Mouse (Mus musculus) lung, postnatal 4 days (tissue): ENCODE results near the gene AU040320.

Experiments used
- DNase-seq, 2 experiments: peaks; one replicate each; pipeline ENCODE4 v3.0.0; 2021

The AU040320 gene

DNA sequence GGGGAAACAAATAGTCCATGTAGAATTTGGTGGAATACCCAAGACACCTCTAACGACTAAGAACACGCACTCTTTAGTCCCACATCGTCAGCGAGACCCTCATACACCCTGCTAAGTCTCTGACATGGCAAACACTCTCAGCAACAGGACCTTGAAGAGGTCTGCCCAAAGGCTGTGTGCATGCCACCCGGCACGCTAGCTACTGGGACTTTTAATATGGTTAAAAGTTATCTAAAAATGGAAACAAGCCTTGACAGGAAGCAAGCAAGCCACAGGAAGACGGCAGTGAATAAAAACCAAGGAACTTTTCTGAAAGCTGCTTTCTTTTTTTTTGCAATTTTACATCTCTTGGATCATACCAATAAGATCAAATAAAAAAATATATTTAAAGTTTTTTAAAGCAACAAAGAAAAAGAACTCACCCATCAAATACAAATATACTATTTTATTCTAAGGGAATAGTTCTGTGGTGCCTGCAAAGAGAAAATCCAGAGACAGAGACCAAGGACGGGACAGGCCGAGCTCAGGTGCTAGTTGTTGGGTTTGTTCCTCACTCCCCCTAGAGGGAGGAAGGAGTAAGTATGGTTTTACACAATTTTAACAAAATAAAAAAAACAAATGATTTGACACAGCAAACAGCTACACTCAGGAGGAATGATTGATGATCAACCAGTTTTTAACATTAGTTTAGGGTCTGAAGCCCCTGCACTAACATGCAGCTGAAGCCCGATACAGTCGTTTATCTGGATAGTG, 108.3 kb downstream of the AU040320 start:
- no peak for DNase-seq

DNA sequence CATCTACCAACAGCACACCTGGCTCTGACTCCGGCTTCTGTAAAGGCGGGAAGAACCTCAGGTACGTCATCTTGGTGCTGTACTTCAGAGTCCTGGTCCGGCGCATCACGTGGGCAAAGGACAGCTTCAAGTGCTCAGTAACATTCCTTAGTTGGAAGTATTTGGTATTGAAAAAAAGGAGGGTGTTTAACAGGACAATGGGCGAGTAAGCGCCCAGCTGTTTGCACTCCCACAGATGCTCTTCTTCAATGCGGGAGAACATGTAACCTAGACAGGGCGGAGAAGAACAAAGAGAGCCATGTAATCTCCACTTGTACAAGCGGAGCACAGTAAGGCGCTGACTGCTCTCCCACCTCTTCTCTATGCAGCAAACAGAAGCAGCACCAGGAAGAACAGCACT, 115.4 kb downstream of the AU040320 start:
- no peak for DNase-seq

DNA sequence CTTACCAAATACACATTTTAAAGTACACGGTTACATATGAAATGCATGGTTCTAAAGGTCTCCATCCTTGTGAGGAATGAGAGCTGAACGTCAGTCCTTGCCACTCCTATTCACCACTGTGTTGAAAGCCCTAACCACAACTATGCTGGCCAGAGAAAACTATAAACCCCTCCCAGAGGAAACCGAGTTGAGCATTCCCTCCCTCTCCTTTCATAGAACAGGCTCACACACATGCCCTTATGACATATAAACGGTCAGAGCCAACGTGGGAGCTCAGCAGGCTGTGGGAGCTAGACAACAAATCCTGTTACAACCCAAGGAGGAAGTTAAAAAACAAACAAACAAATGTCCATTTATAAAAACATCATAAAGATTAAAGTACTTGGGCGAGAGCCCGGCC, 119.4 kb downstream of the AU040320 start:
- DNase-seq, result peak in 1 of 2 experiments; percentile 27

DNA sequence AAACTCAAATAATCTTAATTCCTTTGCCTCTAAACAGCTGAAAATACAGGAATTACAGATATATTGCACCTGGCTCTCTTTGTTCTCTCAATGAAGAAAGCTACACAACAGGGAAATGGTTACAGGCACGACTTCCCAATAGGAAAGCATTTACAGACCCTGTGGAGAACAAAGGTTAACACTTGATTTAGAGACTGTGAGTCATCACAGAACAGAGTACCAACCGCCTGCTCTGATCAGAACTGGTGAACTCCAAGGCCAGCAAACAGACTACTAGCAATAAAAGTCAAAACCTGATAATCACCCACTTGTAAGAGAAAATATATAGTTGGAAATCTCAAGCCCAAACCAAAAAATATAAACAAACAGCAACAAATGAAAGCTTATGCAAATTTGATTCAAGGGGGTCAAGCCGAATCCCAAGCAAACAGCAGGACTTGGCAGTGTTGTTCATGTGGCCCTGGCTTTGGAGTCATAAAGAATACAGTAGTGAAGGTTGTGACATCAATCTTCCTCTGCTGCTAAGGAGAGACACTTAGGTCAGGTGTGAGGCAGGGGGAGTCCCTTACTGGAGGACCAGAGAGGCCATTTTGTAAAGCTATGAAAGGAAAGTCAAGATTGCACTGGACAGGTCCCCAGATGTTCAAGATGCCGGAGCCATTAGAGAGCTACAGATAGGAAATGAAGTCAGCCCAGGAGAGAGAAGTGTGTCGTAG, 126.4 kb downstream of the AU040320 start:
- DNase-seq, result no peak

DNA sequence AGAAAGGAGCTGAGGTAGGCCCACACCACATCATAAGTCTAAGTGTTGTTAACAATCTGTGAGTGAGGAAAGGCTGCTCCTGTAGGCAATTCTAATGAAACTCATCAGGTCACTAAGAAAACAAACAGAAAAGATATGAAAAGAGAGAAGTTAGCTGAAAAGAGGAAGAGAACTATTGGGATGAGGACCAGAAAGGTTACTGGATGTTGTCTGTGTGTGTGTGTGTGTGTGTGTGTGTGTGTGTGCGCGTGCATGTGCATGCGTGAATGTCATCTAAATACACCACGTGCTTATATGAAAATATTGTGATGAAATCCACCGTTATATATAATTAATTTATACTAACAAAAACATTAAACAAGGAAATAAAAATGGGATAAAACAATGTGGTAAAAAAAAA, 130.3 kb downstream of the AU040320 start:
- no peak for DNase-seq

DNA sequence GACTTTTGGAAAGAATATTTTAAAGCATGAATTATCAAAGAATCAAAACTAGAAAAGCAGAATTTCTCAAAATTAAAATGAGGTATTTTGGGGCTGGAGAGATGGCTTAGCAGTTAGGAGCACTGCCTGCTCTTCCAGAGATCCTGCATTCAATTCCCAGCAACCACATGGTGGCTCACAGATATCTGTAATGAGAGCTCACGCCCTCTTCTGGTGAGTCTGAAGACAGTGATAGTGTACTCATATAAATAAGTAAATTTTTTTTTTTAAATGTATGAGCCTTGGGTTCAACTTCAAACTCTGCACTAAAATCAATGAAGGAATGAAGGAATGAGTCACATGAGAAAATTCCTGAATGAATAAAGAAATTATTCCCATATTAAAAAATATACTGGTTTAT, 132.6 kb downstream of the AU040320 start:
- no peak for DNase-seq

DNA sequence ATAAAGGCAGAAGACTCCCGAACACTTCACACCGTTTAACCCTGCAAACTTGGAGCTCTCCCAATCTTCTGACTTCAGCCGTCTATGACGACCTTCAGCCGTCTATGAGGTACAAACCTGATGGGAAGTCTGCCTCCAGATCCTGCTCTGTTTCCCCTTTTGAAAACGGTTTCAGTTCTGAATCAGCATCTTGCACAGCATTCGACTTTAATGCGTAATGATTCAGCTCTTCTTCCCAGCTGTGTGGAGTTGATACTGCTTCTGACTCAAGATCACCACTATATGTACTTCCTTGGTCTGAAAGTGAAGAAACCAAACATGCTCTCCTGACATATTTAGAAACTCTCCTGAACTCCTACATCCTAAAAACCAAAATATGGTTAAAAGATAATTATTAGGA, 136.5 kb downstream of the AU040320 start:
- DNase-seq, result no peak
